ENCODE assay signal across 23 mouse cellular contexts in genomic region chr5:18487076-18487772, GRCm38 (mm10).
A peak's percentile ranks its signal among the peaks of the same experiment; 100 is the strongest.
DNase-seq lines count a peak whose midpoint lies in the region; ATAC-seq and TF ChIP-seq lines count a peak whose summit lies in the region.
"Had no signal": no experiment of that assay in that cellular context is flagged by ENCODE, and none has a peak within 500 bp of the region (broad histone marks: within the 10 kb centered on the region; RNA-seq: fewer than 3 reads in every experiment).

No protein-coding gene starts in this region.

- no peak for DNase-seq in intestine, embryonic 14.5 days (ENCODE audit: low spot score)
- no peak for DNase-seq in adrenal gland, adult (ENCODE audit: inconsistent age in 2 of 2, low spot score in 1 of 2)
- no peak for DNase-seq in T-cell, adult 2 months (ENCODE audit: low spot score)
- DNase-seq: adrenal gland, adult 2 months; adrenal gland, adult 8-10 months; adrenal gland, postnatal 10 days; adrenal gland, postnatal 14 days; adrenal gland, postnatal 25 days; adrenal gland, postnatal 36 days; B cell, adult 2 months; cerebellum, adult 11 months; cerebellum, adult 11-12 months; cerebellum, adult 18-20 months; cerebellum, adult 2 months; cerebellum, adult 8-10 months had no signal

- H3K27me3 ChIP-seq in intestine, embryonic 14.5 days (replicated peaks; ENCODE audit: control insufficient read depth, insufficient read depth, low read length), result no peaks in the 10 kb centered on the region
- no peaks in the 10 kb centered on the region for H3K27me3 ChIP-seq in intestine, postnatal 0 days (replicated peaks; ENCODE audit: control insufficient read depth, insufficient read depth, low read length)
- H3K27me3 ChIP-seq in intestine, embryonic 15.5 days (replicated peaks), result no peaks in the 10 kb centered on the region
- H3K27me3 ChIP-seq in intestine, embryonic 16.5 days (replicated peaks; ENCODE audit: control insufficient read depth, insufficient read depth, low read length), result no peaks in the 10 kb centered on the region
- H3K27me3 ChIP-seq: CH12.LX had no signal

- no peak overlapping the region for H3K4me3 ChIP-seq in intestine, embryonic 14.5 days (ENCODE audit: low read depth, low read length)
- no peak overlapping the region for H3K4me3 ChIP-seq in intestine, postnatal 0 days (ENCODE audit: low read depth, low read length)
- H3K4me3 ChIP-seq in intestine, embryonic 15.5 days (replicated peaks), result no peak overlapping the region
- H3K4me3 ChIP-seq in intestine, embryonic 16.5 days (ENCODE audit: low read length), result no peak overlapping the region

- no peak for TF ChIP-seq CTCF in intestine, postnatal 0 days (IDR thresholded peaks at IDR 0.05; ENCODE audit: low read depth)

- no peaks in the 10 kb centered on the region for H3K36me3 ChIP-seq in intestine, embryonic 14.5 days (ENCODE audit: control insufficient read depth, insufficient read depth, low read length)
- H3K36me3 ChIP-seq in intestine, postnatal 0 days (ENCODE audit: control insufficient read depth, insufficient read depth), result no peaks in the 10 kb centered on the region
- H3K36me3 ChIP-seq in intestine, embryonic 15.5 days, result no peaks in the 10 kb centered on the region
- no peaks in the 10 kb centered on the region for H3K36me3 ChIP-seq in intestine, embryonic 16.5 days (ENCODE audit: control insufficient read depth, insufficient read depth, low read length)
- H3K36me3 ChIP-seq: G1E had no signal

- no peaks in the 10 kb centered on the region for H3K4me1 ChIP-seq in intestine, embryonic 14.5 days (replicated peaks; ENCODE audit: control insufficient read depth, insufficient read depth, low read length)
- H3K4me1 ChIP-seq in intestine, postnatal 0 days (replicated peaks; ENCODE audit: control insufficient read depth, insufficient read depth, low read length), result no peaks in the 10 kb centered on the region
- no peaks in the 10 kb centered on the region for H3K4me1 ChIP-seq in intestine, embryonic 15.5 days (replicated peaks)
- no peaks in the 10 kb centered on the region for H3K4me1 ChIP-seq in intestine, embryonic 16.5 days (ENCODE audit: control insufficient read depth, insufficient read depth, low read length)

- H3K27ac ChIP-seq in intestine, embryonic 14.5 days (ENCODE audit: low read depth), result no peak overlapping the region
- H3K27ac ChIP-seq in intestine, postnatal 0 days (ENCODE audit: low read depth, low read length), result no peak overlapping the region
- no peak overlapping the region for H3K27ac ChIP-seq in intestine, embryonic 15.5 days
- H3K27ac ChIP-seq in intestine, embryonic 16.5 days (ENCODE audit: low read length), result no peak overlapping the region

- H3K9me3 ChIP-seq in intestine, embryonic 14.5 days (ENCODE audit: control insufficient read depth, low read length), result no peaks in the 10 kb centered on the region
- no peaks in the 10 kb centered on the region for H3K9me3 ChIP-seq in intestine, postnatal 0 days (ENCODE audit: control insufficient read depth)
- no peaks in the 10 kb centered on the region for H3K9me3 ChIP-seq in intestine, embryonic 15.5 days
- no peaks in the 10 kb centered on the region for H3K9me3 ChIP-seq in intestine, embryonic 16.5 days (ENCODE audit: control insufficient read depth, low read length)
- H3K9me3 ChIP-seq: G1E had no signal

- WGBS in intestine, embryonic 14.5 days, result 11% methylated on average over 1 of the region's 1 CpGs
- 13% methylated on average over 1 of the region's 1 CpGs for WGBS in intestine, postnatal 0 days
- WGBS in intestine, embryonic 15.5 days, result 17% methylated on average over 1 of the region's 1 CpGs
- 19% methylated on average over 1 of the region's 1 CpGs for WGBS in intestine, embryonic 16.5 days

- peak; percentile 47; the same call in 1 of the 2 replicates for ATAC-seq in intestine, embryonic 14.5 days (replicated peaks; ENCODE audit: low FRiP score, low TSS enrichment, low read depth)
- no peak for ATAC-seq in intestine, postnatal 0 days
- peak; percentile 85 for ATAC-seq in intestine, embryonic 15.5 days
- peak; percentile 76 for ATAC-seq in intestine, embryonic 16.5 days
- ATAC-seq: activated CD4-positive, CD25-positive, alpha-beta regulatory T cell, adult 4 months; CD4-positive, CD25-positive, alpha-beta regulatory T cell, adult 4 months; Patski had no signal

- no peak overlapping the region for H3K4me2 ChIP-seq in intestine, embryonic 14.5 days (ENCODE audit: low read length)
- no peak overlapping the region for H3K4me2 ChIP-seq in intestine, postnatal 0 days (replicated peaks; ENCODE audit: low read depth)
- no peak overlapping the region for H3K4me2 ChIP-seq in intestine, embryonic 15.5 days (replicated peaks)
- no peak overlapping the region for H3K4me2 ChIP-seq in intestine, embryonic 16.5 days (ENCODE audit: low read depth, low read length)

- H3K9ac ChIP-seq in intestine, embryonic 14.5 days (ENCODE audit: low read length), result no peak overlapping the region
- no peak overlapping the region for H3K9ac ChIP-seq in intestine, postnatal 0 days (ENCODE audit: low read depth, low read length)
- H3K9ac ChIP-seq in intestine, embryonic 15.5 days, result no peak overlapping the region
- H3K9ac ChIP-seq in intestine, embryonic 16.5 days (ENCODE audit: low read depth, low read length), result no peak overlapping the region
